Mouse (Mus musculus) testis, adult 2 months (tissue): ENCODE results near the gene Acot1.

Experiments
- CTCF ChIP-seq: fragments of 200-500 bp; IDR thresholded peaks from 2 replicates; pipeline ENCODE4 v1.5.1; 2012; ENCODE audit warnings: low read depth, mild to moderate bottlenecking, inconsistent platforms, low read length, moderate library complexity; ENCODE audit not compliant: control insufficient read depth, insufficient read depth, insufficient replicate concordance
- POLR2A ChIP-seq: fragments of 200-500 bp; IDR thresholded peaks from 2 replicates; pipeline ENCODE4 v1.6.1; 2012; ENCODE audit warnings: low read depth, mild to moderate bottlenecking, inconsistent platforms, low read length, moderate library complexity; ENCODE audit not compliant: control insufficient read depth

DNA sequence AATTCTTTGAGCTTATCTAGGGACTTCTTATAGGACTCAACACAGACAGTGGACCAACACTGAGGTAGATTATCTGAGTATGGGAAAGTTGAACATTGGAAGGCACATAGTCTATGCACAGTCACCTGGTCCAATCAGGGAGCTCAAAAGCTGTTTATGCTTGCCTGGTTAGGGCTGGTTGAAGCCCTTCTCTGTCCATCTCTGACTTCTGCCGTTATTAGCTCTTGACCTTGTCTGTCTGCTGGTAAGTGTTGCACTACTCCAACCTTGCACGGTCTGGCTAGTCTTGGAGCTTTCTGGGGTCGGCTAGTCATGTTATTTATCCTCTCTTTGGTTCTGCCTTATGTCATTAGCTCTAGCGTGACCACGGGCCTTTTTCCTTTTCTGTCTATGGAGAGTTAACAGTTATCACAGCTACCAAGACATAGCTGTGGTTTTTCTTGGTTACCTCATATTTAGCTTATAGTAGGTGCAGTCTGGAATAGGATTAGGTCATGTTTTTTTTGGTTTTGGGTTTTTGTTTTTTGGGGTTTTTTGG is 42.7 kb downstream of the Acot1 start, which contains the start of gene Acot3:
- TF ChIP-seq CTCF (no peak), POLR2A (no peak)
